Mouse (Mus musculus) spleen, postnatal 10 days (tissue): Measurements from ENCODE around the gene Paqr7.

Experiments
- DNase-seq, 2 experiments: peaks; one replicate each; pipeline ENCODE4 v3.0.0; 2021 to 2022; ENCODE audit warnings: low spot score in 2 of 2

The Paqr7 gene

GRCm38 (mm10) chr4:134501095-134501494 lies 4.6 kb downstream of the Paqr7 start:
- no peak for DNase-seq

- peak in 1 of 2 experiments; percentile 62 for DNase-seq
Observed at GRCm38 (mm10) chr4:134503686-134504357, 7.3 kb downstream of the Paqr7 start.

DNA sequence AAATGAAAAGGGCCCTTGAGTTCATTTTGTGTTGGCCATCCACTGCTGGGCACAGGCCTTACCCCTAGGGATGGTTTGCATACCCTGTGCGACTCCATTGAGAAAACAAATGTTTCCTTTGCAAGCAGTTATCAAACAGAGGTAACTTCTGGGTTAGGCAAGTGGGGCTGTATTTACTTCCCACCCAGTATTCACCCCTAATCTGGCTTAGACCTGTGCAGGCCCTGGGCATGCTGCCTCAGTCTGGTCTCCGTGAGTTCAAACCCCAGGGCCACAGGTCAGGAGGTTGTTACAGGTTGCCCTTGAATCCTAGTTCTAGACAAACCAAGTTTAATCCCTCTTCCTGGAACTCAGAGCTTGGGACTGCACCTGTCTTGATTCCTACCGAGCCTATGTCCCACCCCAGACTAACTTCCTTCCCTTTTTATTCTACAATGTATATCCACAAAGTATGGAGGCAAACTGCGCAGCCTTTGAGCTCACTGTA lies 8.8 kb downstream of the Paqr7 start:
- no peak for DNase-seq

GRCm38 (mm10) chr4:134505966-134506594 lies 9.6 kb downstream of the Paqr7 start:
- peak; percentile 56 to 73 for DNase-seq

DNA sequence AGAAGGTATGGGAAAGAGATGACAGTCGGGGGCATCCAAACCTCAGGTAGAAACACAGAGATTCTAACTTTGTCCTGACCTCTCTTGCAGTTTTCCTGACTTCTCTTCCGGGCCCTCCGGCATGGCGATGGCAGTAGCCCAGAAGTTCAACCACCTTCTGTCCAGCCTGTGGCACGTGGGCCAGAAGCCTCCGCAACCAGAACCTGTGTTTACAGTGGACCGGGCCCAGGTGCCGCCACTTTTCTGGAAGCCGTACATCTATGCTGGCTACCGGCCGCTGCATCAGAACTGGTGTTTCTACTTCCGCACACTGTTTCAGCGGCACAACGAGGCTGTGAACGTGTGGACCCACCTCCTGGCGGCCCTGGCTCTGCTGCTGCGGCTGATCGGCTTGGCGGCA lies 10.2 kb downstream of the Paqr7 start:
- no peak for DNase-seq

GRCm38 (mm10) chr4:134510396-134510795 lies 13.9 kb downstream of the Paqr7 start:
- no peak for DNase-seq

- DNase-seq = peak; percentile 85 to 95
Observed at GRCm38 (mm10) chr4:134510845-134511411, 14.4 kb downstream of the Paqr7 start, which contains the start of gene Aunip. Gene Aunip (plus strand): TSS chr4:134510999.

DNA sequence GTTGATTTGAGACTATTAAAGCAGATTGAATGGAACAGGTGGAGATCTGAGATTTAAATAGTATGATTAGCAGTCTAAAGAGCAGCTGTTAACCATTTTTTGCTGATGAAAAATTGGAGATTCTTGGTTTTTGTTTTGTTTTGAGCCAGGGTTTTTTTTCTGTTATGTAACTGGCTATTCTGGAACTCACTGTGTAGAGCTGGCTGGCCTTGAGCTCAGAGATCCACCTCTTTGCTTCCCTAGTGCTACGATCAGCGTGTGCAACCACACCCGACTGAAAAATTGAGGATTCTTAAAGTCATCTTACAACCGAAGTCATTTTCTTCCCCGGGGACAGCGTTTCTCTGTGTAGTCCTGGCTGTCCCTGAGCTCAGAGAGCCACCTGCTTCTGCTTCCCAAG lies 15.2 kb downstream of the Paqr7 start:
- DNase-seq = no peak

GRCm38 (mm10) chr4:134512798-134513197 lies 16.3 kb downstream of the Paqr7 start:
- peak; percentile 57 to 83 for DNase-seq

DNA sequence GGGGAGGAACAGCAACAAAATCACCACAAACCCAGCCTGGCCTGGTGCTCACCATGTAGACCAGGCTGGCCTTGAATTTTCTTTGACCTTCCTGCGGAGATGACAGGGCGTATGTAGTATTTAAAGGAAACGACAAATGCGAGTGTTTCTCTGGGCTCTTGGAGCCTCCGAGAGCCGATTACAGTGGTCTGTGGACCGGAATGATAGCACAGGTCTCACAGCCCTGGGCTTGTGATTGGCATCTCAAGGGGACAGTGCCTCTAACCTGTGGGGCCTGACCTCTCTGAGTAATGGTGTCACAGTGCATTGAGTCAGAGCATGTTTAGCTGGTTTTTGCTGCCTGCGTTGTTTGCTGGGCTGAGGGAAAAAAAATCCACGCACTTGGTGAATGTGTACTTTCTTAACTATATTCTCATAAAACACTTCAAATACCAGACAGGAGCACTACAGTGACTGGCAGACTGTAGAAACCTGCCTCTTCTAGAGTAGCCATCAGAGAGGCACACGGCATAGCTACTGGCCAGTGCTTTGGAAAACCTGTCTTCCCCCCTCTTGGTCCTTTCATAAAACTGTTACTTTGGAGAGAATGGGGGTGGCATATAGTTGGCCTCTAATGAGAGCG lies 17.9 kb downstream of the Paqr7 start:
- no peak for DNase-seq

- no peak for DNase-seq
Observed at GRCm38 (mm10) chr4:134515614-134516013, 19.1 kb downstream of the Paqr7 start.

DNA sequence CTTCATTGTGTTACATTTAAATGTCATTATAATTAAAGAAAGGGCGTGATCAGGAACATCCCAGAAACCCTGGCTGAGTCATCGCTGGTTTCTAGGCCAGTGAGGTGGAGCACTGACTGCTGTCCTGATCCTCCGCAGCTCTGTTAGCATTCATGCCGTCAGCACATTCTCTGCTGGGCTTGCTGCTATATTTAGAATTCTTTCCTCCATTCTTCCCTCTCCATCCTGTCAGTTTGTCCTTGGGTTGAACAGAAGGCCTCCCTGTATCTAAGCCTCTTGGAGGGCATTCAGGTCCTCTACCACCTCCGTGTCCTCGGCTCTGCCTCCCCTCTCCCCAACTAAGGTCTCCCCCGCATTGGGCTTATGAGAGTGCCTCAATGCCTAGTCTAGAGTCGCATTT lies 20.5 kb downstream of the Paqr7 start:
- no peak for DNase-seq

GRCm38 (mm10) chr4:134517719-134518118 lies 21.2 kb downstream of the Paqr7 start:
- no peak for DNase-seq

- no peak for DNase-seq
Observed at GRCm38 (mm10) chr4:134518541-134518940, 22.0 kb downstream of the Paqr7 start.

DNA sequence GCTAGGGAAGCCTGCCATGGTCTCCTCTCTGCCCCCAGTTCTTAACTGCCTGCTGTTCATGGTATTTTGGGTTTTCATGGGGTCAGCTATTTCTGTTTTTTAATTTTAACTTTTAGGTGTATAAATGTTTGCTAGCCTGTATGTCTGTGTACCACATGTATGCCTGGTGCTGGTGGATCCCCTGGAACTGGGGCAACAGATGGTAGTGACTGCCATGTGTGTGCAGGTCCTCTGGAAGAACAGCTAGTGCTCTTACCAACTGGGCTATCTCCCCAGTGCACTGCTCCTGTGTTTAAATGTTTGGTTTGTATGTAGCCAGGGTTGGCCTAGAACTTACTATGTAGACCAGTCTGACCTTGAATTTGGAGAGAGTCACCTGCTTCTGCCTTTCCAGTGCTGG lies 22.8 kb downstream of the Paqr7 start:
- DNase-seq = no peak

DNA sequence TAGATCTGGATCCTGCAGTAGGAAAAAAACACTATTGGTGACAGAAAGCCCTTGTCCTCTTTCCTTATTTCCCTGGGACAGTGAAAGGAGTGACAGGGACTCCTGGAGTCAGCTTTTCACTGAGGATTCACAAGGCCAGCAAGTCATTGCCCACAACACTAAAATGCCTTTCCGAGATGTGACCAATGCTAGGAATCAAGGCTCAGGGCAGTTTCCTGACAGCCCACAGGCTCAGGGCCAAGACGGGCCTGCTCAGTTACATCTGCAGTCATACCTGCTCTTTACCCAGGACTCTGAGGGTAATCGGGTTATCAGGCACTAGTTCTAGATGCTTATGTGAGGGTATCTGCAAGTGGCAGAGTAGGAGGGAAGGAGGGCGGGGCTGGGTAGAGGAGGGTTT lies 26.9 kb downstream of the Paqr7 start:
- no peak for DNase-seq

DNA sequence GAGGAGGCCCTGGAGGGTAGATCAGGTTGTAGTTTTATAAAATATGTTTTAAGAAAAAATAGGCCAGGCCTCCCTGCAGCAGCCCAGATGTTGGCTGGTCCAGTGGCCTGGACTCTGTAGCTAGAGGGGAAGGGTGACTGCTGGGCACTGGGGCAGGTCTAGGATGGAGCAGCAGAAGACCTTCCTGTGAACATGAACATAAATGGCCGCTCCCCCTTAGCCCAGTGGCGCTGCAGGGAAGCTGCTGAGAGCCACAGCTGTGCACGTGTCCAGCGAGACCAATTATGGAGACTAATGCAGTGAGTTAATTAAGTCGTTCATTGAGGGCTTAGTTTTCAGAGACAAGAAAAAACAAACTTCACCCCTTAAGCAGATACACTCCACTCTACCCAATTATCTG lies 29.3 kb downstream of the Paqr7 start:
- peak in 1 of 2 experiments; percentile 10 for DNase-seq

DNA sequence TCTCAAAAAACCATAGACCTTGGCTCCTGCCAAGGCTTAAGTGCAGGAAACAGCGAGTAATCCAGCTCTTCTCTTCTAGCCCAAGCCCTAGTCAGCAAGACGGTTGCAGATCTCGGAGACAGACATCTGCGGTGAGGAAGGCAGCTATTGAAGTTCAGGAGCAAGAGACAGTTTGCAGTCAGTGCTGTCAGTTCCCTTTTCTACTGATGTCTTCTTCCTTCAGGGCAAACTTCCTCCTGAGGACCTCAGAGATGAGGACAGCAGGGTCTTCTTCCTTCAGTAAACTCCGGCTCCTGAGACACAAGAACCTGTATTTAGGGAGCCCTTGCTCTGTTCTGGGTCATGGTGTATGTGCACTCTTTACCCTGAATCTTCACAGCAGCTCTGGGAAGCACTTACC lies 29.7 kb downstream of the Paqr7 start:
- peak in 1 of 2 experiments; percentile 9 for DNase-seq

GRCm38 (mm10) chr4:134532928-134533327 lies 36.4 kb downstream of the Paqr7 start:
- DNase-seq = no peak

DNA sequence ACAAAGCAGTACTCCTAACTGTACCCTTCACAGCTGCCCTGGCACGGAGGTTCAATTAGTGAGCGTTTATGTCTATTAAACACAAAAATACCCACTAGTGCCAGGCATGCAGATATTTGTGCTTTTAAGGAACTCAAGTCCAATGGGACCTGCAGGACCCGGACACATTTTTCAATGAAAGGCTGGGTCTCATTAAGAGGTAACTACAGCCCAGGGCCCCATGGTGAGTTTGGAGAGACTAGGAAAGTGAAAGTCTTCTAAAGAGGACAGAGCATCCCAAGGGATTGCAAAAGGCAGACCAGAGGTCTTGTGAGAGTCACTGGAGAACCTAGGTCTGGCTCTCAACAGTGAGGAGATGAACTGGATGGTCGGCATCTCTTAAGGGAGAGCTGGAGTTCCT lies 36.9 kb downstream of the Paqr7 start:
- DNase-seq = no peak

- peak; percentile 82 to 91 for DNase-seq
Observed at GRCm38 (mm10) chr4:134534124-134534886, 37.8 kb downstream of the Paqr7 start.
